Comparison of ENCODE assay signal across 27 mouse cellular contexts in the genomic region with DNA sequence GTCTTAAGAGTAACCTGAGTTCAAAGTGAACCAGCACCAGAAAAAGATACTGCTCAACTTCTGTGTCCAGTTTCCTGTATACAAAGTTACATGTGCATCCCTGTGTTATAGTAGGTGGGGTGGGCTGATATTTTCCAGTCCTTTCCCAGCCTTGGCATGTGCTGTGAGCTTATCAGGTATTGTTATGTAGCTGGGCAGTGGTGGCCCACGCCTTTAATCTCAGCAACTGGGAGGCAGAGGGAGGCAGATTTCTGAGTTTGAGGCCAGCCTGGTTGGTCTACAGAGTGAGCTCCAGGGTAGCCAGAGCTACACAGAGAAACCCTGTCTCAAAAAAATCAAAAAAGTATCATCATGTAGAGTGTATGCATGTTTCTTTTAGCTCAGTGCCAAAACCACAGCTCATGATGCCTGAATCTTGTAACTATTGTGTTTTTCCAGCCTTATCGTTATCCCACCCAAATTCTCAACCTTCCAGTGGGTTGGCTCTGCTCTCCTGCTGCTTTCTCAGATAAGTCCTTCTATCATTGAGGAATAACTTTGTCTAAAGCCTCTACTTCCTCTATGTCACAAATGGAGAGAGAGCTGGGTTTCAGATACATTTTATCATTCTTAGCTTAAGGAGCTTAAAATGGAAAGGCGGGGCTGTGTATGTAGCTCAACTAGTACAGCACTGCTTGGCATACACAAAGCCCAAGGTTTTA.
DNase-seq lines count a peak whose midpoint lies in the region; ATAC-seq and TF ChIP-seq lines count a peak whose summit lies in the region.
"Had no signal": no experiment of that assay in that cellular context is flagged by ENCODE, and none has a peak within 500 bp of the region (broad histone marks: within the 10 kb centered on the region; RNA-seq: fewer than 3 reads in every experiment).

No protein-coding gene starts in this region.

- no peak for TF ChIP-seq EP300 in heart, adult 2 months (IDR thresholded peaks at IDR 0.05; ENCODE audit: insufficient read depth, low read depth, low read length)

- intact Hi-C loops in heart, adult 2 months (cut with DNase I) = no loop called here
- intact Hi-C loops in heart, postnatal 25 days (cut with DNase I) = loop anchor here (5.0 kb wide), 1 partner anchor 114 kb away; no protein-coding TSS in a partner anchor

- H3K36me3 ChIP-seq in heart, embryonic 13.5 days = 0 out of 2 replicates have a peak, but pooled peaks cover 1% of the 10 kb centered on the region
- no peaks in the 10 kb centered on the region; the same call in 1 of the 2 replicates for H3K36me3 ChIP-seq in heart, adult 2 months (ENCODE audit: control insufficient read depth, insufficient read depth, low read length)
- H3K36me3 ChIP-seq in heart, embryonic 16.5 days (ENCODE audit: control insufficient read depth, insufficient read depth) = no peaks in the 10 kb centered on the region
- H3K36me3 ChIP-seq in midbrain, embryonic 11.5 days (ENCODE audit: control insufficient read depth, insufficient read depth, low read length) = no peaks in the 10 kb centered on the region
- H3K36me3 ChIP-seq in midbrain, embryonic 16.5 days (ENCODE audit: control insufficient read depth, insufficient read depth, low read length) = no peaks in the 10 kb centered on the region
- H3K36me3 ChIP-seq: embryonic facial prominence, embryonic 10.5 days; embryonic facial prominence, embryonic 13.5 days; forebrain, embryonic 10.5 days; hindbrain, embryonic 12.5 days; hindbrain, embryonic 15.5 days had no signal

- peak overlapping the region; percentile 1; the same call in 1 of the 2 replicates for H3K27ac ChIP-seq in heart, embryonic 13.5 days (replicated peaks)
- no peak overlapping the region for H3K27ac ChIP-seq in heart, adult 2 months
- H3K27ac ChIP-seq in heart, embryonic 16.5 days (ENCODE audit: low read length) = no peak overlapping the region
- H3K27ac ChIP-seq in midbrain, embryonic 11.5 days (ENCODE audit: low read depth, low read length) = peak overlapping the region; percentile 76; the same call in 1 of the 2 replicates
- H3K27ac ChIP-seq in midbrain, embryonic 16.5 days (ENCODE audit: low read length) = no peak overlapping the region
- H3K27ac ChIP-seq: embryonic facial prominence, embryonic 10.5 days; forebrain, embryonic 13.5 days; hindbrain, embryonic 12.5 days had no signal

- H3K9me3 ChIP-seq in heart, embryonic 13.5 days = peaks cover 2% of the 10 kb centered on the region
- no peaks in the 10 kb centered on the region; the same call in 1 of the 2 replicates for H3K9me3 ChIP-seq in heart, embryonic 16.5 days (replicated peaks; ENCODE audit: control insufficient read depth, low read length)
- no peaks in the 10 kb centered on the region; the same call in 1 of the 2 replicates for H3K9me3 ChIP-seq in midbrain, embryonic 11.5 days (ENCODE audit: control insufficient read depth, low read length)
- no peaks in the 10 kb centered on the region for H3K9me3 ChIP-seq in midbrain, embryonic 16.5 days (replicated peaks; ENCODE audit: control insufficient read depth, low read length, poor library complexity, severe bottlenecking)
- H3K9me3 ChIP-seq: embryonic facial prominence, embryonic 10.5 days; embryonic facial prominence, embryonic 13.5 days; hindbrain, embryonic 12.5 days had no signal

- peaks cover 13% of the 10 kb centered on the region for H3K4me1 ChIP-seq in heart, embryonic 13.5 days
- H3K4me1 ChIP-seq in heart, adult 2 months (ENCODE audit: control insufficient read depth, insufficient read depth, low read length) = no peaks in the 10 kb centered on the region
- no peaks in the 10 kb centered on the region; the same call in 1 of the 2 replicates for H3K4me1 ChIP-seq in heart, embryonic 16.5 days (ENCODE audit: control insufficient read depth, insufficient read depth, low read length)
- H3K4me1 ChIP-seq in midbrain, embryonic 11.5 days (ENCODE audit: control insufficient read depth, insufficient read depth, low read length) = peaks cover 19% of the 10 kb centered on the region
- H3K4me1 ChIP-seq in midbrain, embryonic 16.5 days (ENCODE audit: control insufficient read depth, insufficient read depth, low read length) = peaks cover 11% of the 10 kb centered on the region; the same call in 1 of the 2 replicates

- H3K4me3 ChIP-seq in heart, embryonic 13.5 days = no peak overlapping the region
- H3K4me3 ChIP-seq in heart, adult 2 months = no peak overlapping the region
- H3K4me3 ChIP-seq in heart, embryonic 16.5 days (ENCODE audit: low read length) = no peak overlapping the region
- no peak overlapping the region for H3K4me3 ChIP-seq in midbrain, embryonic 11.5 days (ENCODE audit: low read depth, low read length)
- no peak overlapping the region for H3K4me3 ChIP-seq in midbrain, embryonic 16.5 days (ENCODE audit: low read depth, low read length)
- H3K4me3 ChIP-seq: embryonic facial prominence, embryonic 10.5 days; embryonic facial prominence, embryonic 13.5 days; forebrain, embryonic 10.5 days; forebrain, embryonic 13.5 days; hindbrain, embryonic 12.5 days; hindbrain, embryonic 15.5 days had no signal

- no peaks in the 10 kb centered on the region for H3K79me2 ChIP-seq in heart, adult 2 months (replicated peaks; ENCODE audit: control insufficient read depth, insufficient read depth, low read length)

- DNase-seq in heart, adult 11 months = peak; percentile 86
- no peak for DNase-seq in heart, adult 8-10 months (ENCODE audit: low spot score)
- DNase-seq in heart, adult 2 months = no peak
- DNase-seq in heart, postnatal 25 days (ENCODE audit: low spot score) = no peak
- no peak for DNase-seq in midbrain, embryonic 11.5 days (ENCODE audit: low spot score, missing footprints)
- DNase-seq: adrenal gland, adult 8-10 months; adrenal gland, postnatal 25 days; cerebellum, adult 11-12 months; cerebellum, adult 8-10 months; cerebellum, postnatal 10 days; cerebellum, postnatal 36 days; embryo, embryonic 11 days; gastrocnemius, postnatal 10 days; gastrocnemius, postnatal 36 days; kidney, adult 2 months had no signal

- H3K9ac ChIP-seq in heart, embryonic 13.5 days = no peak overlapping the region
- no peak overlapping the region for H3K9ac ChIP-seq in heart, adult 2 months (ENCODE audit: low read depth, low read length)
- no peak overlapping the region for H3K9ac ChIP-seq in heart, embryonic 16.5 days (ENCODE audit: low read length)
- H3K9ac ChIP-seq in midbrain, embryonic 11.5 days (ENCODE audit: low read length) = no peak overlapping the region
- no peak overlapping the region for H3K9ac ChIP-seq in midbrain, embryonic 16.5 days (ENCODE audit: low read depth, low read length)
- H3K9ac ChIP-seq: embryonic facial prominence, embryonic 13.5 days; forebrain, embryonic 13.5 days; hindbrain, embryonic 12.5 days; hindbrain, embryonic 15.5 days had no signal

- WGBS in heart, embryonic 13.5 days = 47% methylated on average over 3 of the region's 3 CpGs
- WGBS in heart, adult 2 months = 69% methylated on average over 3 of the region's 3 CpGs
- 65% methylated on average over 3 of the region's 3 CpGs for WGBS in heart, embryonic 16.5 days
- 86% methylated on average over 3 of the region's 3 CpGs for WGBS in midbrain, embryonic 11.5 days
- 81% methylated on average over 3 of the region's 3 CpGs for WGBS in midbrain, embryonic 16.5 days

- H3K27me3 ChIP-seq in heart, embryonic 13.5 days (replicated peaks) = no peaks in the 10 kb centered on the region
- H3K27me3 ChIP-seq in heart, adult 2 months (ENCODE audit: control insufficient read depth, insufficient read depth, low read length) = no peaks in the 10 kb centered on the region
- no peaks in the 10 kb centered on the region for H3K27me3 ChIP-seq in heart, embryonic 16.5 days (ENCODE audit: control insufficient read depth, insufficient read depth, low read length)
- no peaks in the 10 kb centered on the region for H3K27me3 ChIP-seq in midbrain, embryonic 11.5 days (ENCODE audit: control insufficient read depth, insufficient read depth, low read length)
- H3K27me3 ChIP-seq in midbrain, embryonic 16.5 days (ENCODE audit: control insufficient read depth, insufficient read depth, low read depth, low read length) = no peaks in the 10 kb centered on the region
- H3K27me3 ChIP-seq: embryonic facial prominence, embryonic 13.5 days; hindbrain, embryonic 12.5 days; hindbrain, embryonic 15.5 days had no signal

- TF ChIP-seq POLR2A in heart, adult 2 months (IDR thresholded peaks at IDR 0.05; ENCODE audit: insufficient read depth, low read depth, low read length) = no peak

- no peak for ATAC-seq in heart, embryonic 13.5 days (ENCODE audit: extremely low read depth, insufficient number of reproducible peaks, low FRiP score, low TSS enrichment)
- ATAC-seq in heart, embryonic 16.5 days (replicated peaks; ENCODE audit: extremely low read depth, insufficient read depth, low FRiP score) = peak; percentile 28; the same call in 1 of the 2 replicates
- no peak for ATAC-seq in midbrain, embryonic 11.5 days (ENCODE audit: low FRiP score)
- no peak for ATAC-seq in midbrain, embryonic 16.5 days
- ATAC-seq: activated CD4-positive, CD25-positive, alpha-beta regulatory T cell, adult 4 months; forebrain, embryonic 13.5 days; forebrain, embryonic 16.5 days; intestine, postnatal 0 days had no signal

- TF ChIP-seq CTCF in heart, adult 2 months (IDR thresholded peaks at IDR 0.05) = no peak

- no peak overlapping the region for H3K4me2 ChIP-seq in heart, embryonic 13.5 days
- H3K4me2 ChIP-seq in heart, embryonic 16.5 days (ENCODE audit: low read depth, low read length) = no peak overlapping the region
- H3K4me2 ChIP-seq in midbrain, embryonic 11.5 days = no peak overlapping the region
- H3K4me2 ChIP-seq in midbrain, embryonic 16.5 days (ENCODE audit: low read length) = no peak overlapping the region
- H3K4me2 ChIP-seq: embryonic facial prominence, embryonic 13.5 days; forebrain, embryonic 13.5 days; hindbrain, embryonic 12.5 days; hindbrain, embryonic 15.5 days had no signal

Comparison
In these comparisons a context has a peak if more than half of its experiments do, and no peak if none do; other contexts are left out.
1. H3K27ac ChIP-seq: peak in heart, embryonic 13.5 days (single experiment) and midbrain, embryonic 11.5 days (single experiment); none in heart, adult 2 months (single experiment), heart, embryonic 16.5 days (single experiment) and midbrain, embryonic 16.5 days (single experiment).